Mouse (Mus musculus) MEL (cell line): ENCODE measurements around the gene Smap2. TPM values are rescaled to one million over a fixed set of nuclear protein-coding genes. Genes with fewer than 3 reads are reported as not detected.
"Not testable (repeated sequence)": the region's sequence is repeated elsewhere in the genome, so short reads cannot be mapped to it uniquely, and the experiment has no call there.

Source experiments
- DNase-seq: peaks from one replicate; pipeline ENCODE4 v3.0.0; 2011; ENCODE audit warnings: low read depth, low spot score
- H3K27ac ChIP-seq: 2 replicates; pipeline ENCODE4 v1.5.1; 2012; ENCODE audit warnings: low read depth, mild to moderate bottlenecking, control low read depth, low read length, moderate library complexity; ENCODE audit not compliant: control insufficient read depth
- H3K27me3 ChIP-seq, 2 experiments: fragments of 150-350 bp in 1 of 2; sonication (generic) in 1 of 2; 2 replicates each; pipeline ENCODE4 v1.6.1; 2012; ENCODE audit warnings: low read length in 2 of 2, mild to moderate bottlenecking in 2 of 2, improper control_type of control experiment in 1 of 2, moderate library complexity in 1 of 2; ENCODE audit not compliant: insufficient read depth in 2 of 2, control insufficient read depth in 1 of 2
- H3K36me3 ChIP-seq, 2 experiments: 2 replicates each; pipeline ENCODE4 v1.6.1; 2012 to 2014; ENCODE audit warnings: low read length in 2 of 2, improper control_type of control experiment in 1 of 2, inconsistent platforms in 1 of 2, mild to moderate bottlenecking in 1 of 2; ENCODE audit not compliant: insufficient read depth in 2 of 2, control insufficient read depth in 1 of 2
- H3K4me1 ChIP-seq, 2 experiments: fragments of 150-350 bp in 1 of 2; sonication (generic) in 1 of 2; 2 replicates each; pipeline ENCODE4 v1.6.1; 2012; ENCODE audit warnings: low read length in 2 of 2, improper control_type of control experiment in 1 of 2, mild to moderate bottlenecking in 1 of 2; ENCODE audit not compliant: insufficient read depth in 2 of 2, control insufficient read depth in 1 of 2
- H3K4me3 ChIP-seq, 2 experiments: fragments of 150-350 bp in 1 of 2; sonication (generic) in 1 of 2; 2 replicates each; pipeline ENCODE4 v1.5.1; 2012; ENCODE audit warnings: low read depth in 2 of 2, low read length in 2 of 2, mild to moderate bottlenecking in 2 of 2, moderate library complexity in 2 of 2, control low read depth in 1 of 2, improper control_type of control experiment in 1 of 2; ENCODE audit not compliant: control insufficient read depth in 1 of 2, insufficient read depth in 1 of 2
- H3K79me2 ChIP-seq: 2 replicates; pipeline ENCODE4 v1.6.1; 2012; ENCODE audit warnings: mild to moderate bottlenecking, low read length, moderate library complexity; ENCODE audit not compliant: control insufficient read depth, poor library complexity, insufficient read depth
- H3K9ac ChIP-seq: 2 replicates; pipeline ENCODE4 v1.6.1; 2012; ENCODE audit warnings: low read depth, mild to moderate bottlenecking, control low read depth, low read length, moderate library complexity; ENCODE audit not compliant: control insufficient read depth, poor library complexity, severe bottlenecking
- H3K9me3 ChIP-seq: fragments of 150-350 bp; sonication (generic); replicated peaks from 2 replicates; pipeline ENCODE4 v1.6.1; 2012; ENCODE audit warnings: mild to moderate bottlenecking, low read length, improper control_type of control experiment, moderate library complexity; ENCODE audit not compliant: insufficient read depth
- BHLHE40 ChIP-seq: IDR thresholded peaks from 2 replicates; pipeline ENCODE4 v1.6.1; 2012; ENCODE audit warnings: low read depth, mild to moderate bottlenecking, inconsistent platforms, low read length, improper control_type of control experiment, borderline replicate concordance
- CHD1 ChIP-seq: IDR thresholded peaks from 2 replicates; pipeline ENCODE4 v1.6.1; 2012; ENCODE audit warnings: low read depth, mild to moderate bottlenecking, inconsistent platforms, low read length, improper control_type of control experiment
- CTCF ChIP-seq, 3 experiments: IDR thresholded peaks in 2 of 3; conservative IDR thresholded peaks in 1 of 3; 2 replicates each; pipeline ENCODE4 v1.5.1; 2011 to 2012; ENCODE audit warnings: low read length in 3 of 3, low read depth in 2 of 3, mild to moderate bottlenecking in 2 of 3, improper control_type of control experiment in 1 of 3, inconsistent platforms in 1 of 3, mixed read lengths in 1 of 3, moderate library complexity in 1 of 3; ENCODE audit not compliant: control insufficient read depth in 1 of 3, insufficient read depth in 1 of 3, poor library complexity in 1 of 3, severe bottlenecking in 1 of 3
- ELF1 ChIP-seq: IDR thresholded peaks from 2 replicates; pipeline ENCODE4 v1.6.1; 2014; ENCODE audit warnings: low read depth, mild to moderate bottlenecking, inconsistent platforms, low read length, improper control_type of control experiment, moderate library complexity
- EP300 ChIP-seq, 2 experiments: IDR thresholded peaks; 2 replicates each; pipeline ENCODE4 v1.6.1; 2011; ENCODE audit warnings: improper control_type of control experiment in 2 of 2, low read length in 2 of 2, low read depth in 1 of 2, mild to moderate bottlenecking in 1 of 2
- GABPA ChIP-seq: IDR thresholded peaks from 2 replicates; pipeline ENCODE4 v1.6.1; 2012; ENCODE audit warnings: low read depth, mild to moderate bottlenecking, inconsistent platforms, low read length, improper control_type of control experiment, moderate library complexity
- GATA1 ChIP-seq: IDR thresholded peaks from 2 replicates; pipeline ENCODE4 v1.6.1; 2011; ENCODE audit warnings: low read depth, low read length, improper control_type of control experiment
- HCFC1 ChIP-seq: IDR thresholded peaks from 2 replicates; pipeline ENCODE4 v1.6.1; 2012; ENCODE audit warnings: low read depth, mild to moderate bottlenecking, inconsistent platforms, low read length, improper control_type of control experiment, moderate library complexity
- JUND ChIP-seq: IDR thresholded peaks from 2 replicates; pipeline ENCODE4 v1.6.1; 2011; ENCODE audit warnings: low read depth, mild to moderate bottlenecking, improper control_type of control experiment, low read length
- KAT2A ChIP-seq: conservative IDR thresholded peaks from 2 replicates; pipeline ENCODE4 v1.6.1; 2012; ENCODE audit warnings: low read depth, low read length, improper control_type of control experiment, inconsistent platforms
- MAX ChIP-seq: IDR thresholded peaks from 2 replicates; pipeline ENCODE4 v1.6.1; 2011; ENCODE audit warnings: low read length, improper control_type of control experiment
- NELFE ChIP-seq: IDR thresholded peaks from 2 replicates; pipeline ENCODE4 v1.6.1; 2011; ENCODE audit warnings: low read depth, low read length, improper control_type of control experiment
- NRF1 ChIP-seq: IDR thresholded peaks from 2 replicates; pipeline ENCODE4 v1.6.1; 2014; ENCODE audit warnings: low read depth, mild to moderate bottlenecking, inconsistent platforms, low read length, improper control_type of control experiment, moderate library complexity; ENCODE audit not compliant: poor library complexity, insufficient read depth, severe bottlenecking
- POLR2A ChIP-seq, 2 experiments: IDR thresholded peaks; 2 replicates each; pipeline ENCODE4 v1.6.1; 2011 to 2012; ENCODE audit warnings: low read length in 2 of 2, mild to moderate bottlenecking in 2 of 2, control low read depth in 1 of 2, improper control_type of control experiment in 1 of 2, low read depth in 1 of 2, moderate library complexity in 1 of 2; ENCODE audit not compliant: control insufficient read depth in 1 of 2, insufficient read depth in 1 of 2, poor library complexity in 1 of 2
- POLR2AphosphoS2 ChIP-seq: IDR thresholded peaks from 2 replicates; pipeline ENCODE4 v1.6.1; 2011; ENCODE audit warnings: low read length, improper control_type of control experiment
- POLR2AphosphoS5 ChIP-seq: IDR thresholded peaks from 2 replicates; pipeline ENCODE4 v1.6.1; 2012; ENCODE audit warnings: low read depth, borderline replicate concordance, mild to moderate bottlenecking, inconsistent platforms, low read length, moderate library complexity, mixed read lengths
- RAD21 ChIP-seq: IDR thresholded peaks from 2 replicates; pipeline ENCODE4 v1.6.1; 2011; ENCODE audit warnings: mild to moderate bottlenecking, low read depth, low read length, improper control_type of control experiment
- RCOR1 ChIP-seq: IDR thresholded peaks from 2 replicates; pipeline ENCODE4 v1.6.1; 2012; ENCODE audit warnings: low read depth, mild to moderate bottlenecking, inconsistent platforms, low read length, improper control_type of control experiment
- SIN3A ChIP-seq: IDR thresholded peaks from 2 replicates; pipeline ENCODE4 v1.6.1; 2012; ENCODE audit warnings: low read length, improper control_type of control experiment, inconsistent platforms
- SMC3 ChIP-seq: IDR thresholded peaks from 2 replicates; pipeline ENCODE4 v1.6.1; 2011; ENCODE audit warnings: low read depth, low read length, improper control_type of control experiment
- TAL1 ChIP-seq: IDR thresholded peaks from 2 replicates; pipeline ENCODE4 v1.6.1; 2012; ENCODE audit warnings: mild to moderate bottlenecking, inconsistent platforms, low read length, moderate library complexity, mixed read lengths
- TCF12 ChIP-seq: IDR thresholded peaks from 2 replicates; pipeline ENCODE4 v1.6.1; 2014; ENCODE audit warnings: low read depth, mild to moderate bottlenecking, inconsistent platforms, low read length, improper control_type of control experiment, moderate library complexity
- UBTF ChIP-seq: IDR thresholded peaks from 2 replicates; pipeline ENCODE4 v1.6.1; 2012; ENCODE audit warnings: low read depth, mild to moderate bottlenecking, inconsistent platforms, low read length, improper control_type of control experiment, moderate library complexity, borderline replicate concordance; ENCODE audit not compliant: insufficient read depth
- ZMIZ1 ChIP-seq: IDR thresholded peaks from 2 replicates; pipeline ENCODE4 v1.6.1; 2012; ENCODE audit warnings: low read depth, mild to moderate bottlenecking, inconsistent platforms, low read length, improper control_type of control experiment, moderate library complexity
- ZNF384 ChIP-seq: IDR thresholded peaks from 2 replicates; pipeline ENCODE4 v1.6.1; 2012; ENCODE audit warnings: low read depth, mild to moderate bottlenecking, inconsistent platforms, low read length, improper control_type of control experiment
- polyA plus RNA-seq, 2 experiments: library from polyadenylated mRNA; stranded (reverse) in 1 of 2; unstranded in 1 of 2; fragments of >175 nt in 1 of 2; fragments of >200 nt in 1 of 2; gene quantifications; 2 replicates each; pipeline versions ENCODE4 v1.2.1 to v1.2.4; 2012; ENCODE audit warnings: low replicate concordance in 2 of 2, low read depth in 1 of 2; ENCODE audit not compliant: insufficient read length in 2 of 2, insufficient read depth in 1 of 2, missing spikeins in 1 of 2
- total RNA-seq: library from RNA; depleted of rRNA; stranded (reverse); fragments of 300-350 nt; gene quantifications from 2 replicates; pipeline ENCODE4 v1.2.3, GENCODE M21; 2012; rRNA removed

Gene Smap2
- total RNA-seq (33.8 and 36.5 TPM in 2 replicates), polyA plus RNA-seq (100 to 1,000 TPM in 1 of 2 experiments, 10 to 100 TPM in 1; 83.5 to 118 TPM)

DNA sequence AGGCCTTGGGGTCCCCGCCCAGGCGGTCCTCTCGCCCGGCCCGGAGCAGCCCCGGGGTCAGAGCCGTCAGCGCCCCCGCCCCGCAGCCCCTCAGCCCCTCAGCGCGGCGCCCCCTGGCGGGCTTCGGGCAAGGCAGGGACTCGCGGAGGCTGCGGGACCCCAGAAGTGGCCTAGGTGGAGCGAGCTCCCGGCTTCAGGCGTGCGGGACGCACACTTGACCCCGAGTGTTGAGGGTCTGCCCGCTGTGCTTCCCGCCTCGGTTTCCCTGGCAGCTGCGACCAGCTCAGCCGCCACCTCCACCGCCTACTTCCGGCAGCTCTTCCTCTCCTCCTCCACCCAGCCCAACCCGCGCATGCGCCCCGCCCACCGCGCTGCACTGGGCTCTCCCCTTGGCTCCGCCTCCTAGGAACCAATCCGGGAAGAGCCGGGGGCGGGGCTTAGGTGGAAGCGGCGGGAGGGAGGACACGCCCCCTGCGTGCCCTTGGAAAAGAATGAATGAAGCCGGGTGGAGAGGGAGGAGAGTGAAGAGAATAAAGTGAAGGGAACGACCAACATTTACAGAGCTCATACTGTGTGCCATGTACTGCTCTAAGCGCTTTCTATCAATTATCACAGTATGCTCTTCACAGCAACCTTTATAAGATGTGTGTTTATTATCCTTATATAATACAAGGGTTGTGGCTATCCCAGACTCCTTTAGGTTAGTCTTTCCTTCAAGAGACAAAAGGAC is at the start of gene Smap2:
TSS of gene Smap2 (minus strand) at position 320 of the 730 bp plus-strand sequence.
- peaks cover 34% of the 10 kb centered on the region for H3K79me2 ChIP-seq
- peak within 1 kb of the TSS; percentile 91 for H3K9ac ChIP-seq
- peaks cover 9 to 39% of the 10 kb centered on the region in 2 experiments for H3K4me1 ChIP-seq
- peak within 1 kb of the TSS; percentile 80 to 94 for H3K4me3 ChIP-seq
- peaks cover 0 to 41% of the 10 kb centered on the region in 2 experiments; a peak in 2 of 4 replicates for H3K36me3 ChIP-seq
- H3K27ac ChIP-seq = peak within 1 kb of the TSS; percentile 83
- no peaks in the 10 kb centered on the region for H3K9me3 ChIP-seq
- TF ChIP-seq CTCF (IDR thresholded peaks at IDR 0.05 in 2 of 3, conservative IDR thresholded peaks at IDR 0.05 in 1 of 3; ENCODE audit: control insufficient read depth in 1 of 3, insufficient read depth in 1 of 3, low read depth in 2 of 3, low read length in 3 of 3, poor library complexity in 1 of 3, severe bottlenecking in 1 of 3) (peak; percentile 52 to 77 (median 57)), RAD21 (no peak), MAX (peak; percentile 67), HCFC1 (peak; percentile 69), TAL1 (no peak), NELFE (peak; percentile 79), GATA1 (no peak), ELF1 (peak; percentile 86), KAT2A (no peak), ZMIZ1 (peak; percentile 70; the same call in 1 of the 2 replicates), TCF12 (peak; percentile 21; the same call in 1 of the 2 replicates), NRF1 (peak; percentile 99), POLR2A (IDR thresholded peaks at IDR 0.05; ENCODE audit: control insufficient read depth in 1 of 2, insufficient read depth in 1 of 2, low read depth in 1 of 2, low read length in 2 of 2, poor library complexity in 1 of 2) (peak; percentile 49 to 83; a peak in 3 of 4 replicates), SIN3A (no peak; the same call in none of the 2 replicates), POLR2AphosphoS2 (peak; percentile 65; the same call in 1 of the 2 replicates)
- peak; percentile 97 for DNase-seq
- no peaks in the 10 kb centered on the region for H3K27me3 ChIP-seq

DNA sequence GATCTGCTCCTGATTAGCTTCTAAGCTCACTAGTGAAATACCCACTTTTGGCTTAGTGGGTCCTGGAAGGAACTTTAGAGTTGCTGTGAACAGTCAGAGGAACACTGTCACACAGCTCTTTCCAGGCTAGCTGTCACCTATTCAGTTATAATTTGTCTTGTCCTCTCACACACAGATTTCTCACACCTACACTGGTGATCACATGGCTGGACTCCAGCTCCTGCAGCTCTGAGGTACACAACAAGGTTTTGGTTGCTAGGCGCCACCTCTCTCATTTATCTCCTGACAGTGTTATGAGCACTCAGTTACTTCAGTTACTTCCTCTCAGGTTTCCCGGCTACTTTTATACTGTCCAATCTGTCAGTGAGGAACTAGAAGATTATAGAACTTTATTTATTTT is 48.3 kb upstream of the Smap2 start:
- Histone ChIP-seq H3K4me3 (no peak overlapping the region), H3K4me1 (no peaks in the 10 kb centered on the region), H3K9ac (no peak overlapping the region), H3K9me3 (no peaks in the 10 kb centered on the region), H3K27ac (no peak overlapping the region), H3K79me2 (no peaks in the 10 kb centered on the region), H3K27me3 (no peaks in the 10 kb centered on the region), H3K36me3 (peaks cover 0 to 8% of the 10 kb centered on the region in 2 experiments)
- TF ChIP-seq ZNF384 (no peak), TAL1 (no peak), RCOR1 (no peak), POLR2AphosphoS5 (no peak), BHLHE40 (no peak), TCF12 (no peak), GABPA (no peak), CHD1 (no peak), ELF1 (no peak), UBTF (no peak), SMC3 (no peak), JUND (no peak), EP300 (IDR thresholded peaks at IDR 0.05; ENCODE audit: low read depth in 1 of 2, low read length in 2 of 2) (no peak), KAT2A (no peak)
- DNase-seq = peak; percentile 30

DNA sequence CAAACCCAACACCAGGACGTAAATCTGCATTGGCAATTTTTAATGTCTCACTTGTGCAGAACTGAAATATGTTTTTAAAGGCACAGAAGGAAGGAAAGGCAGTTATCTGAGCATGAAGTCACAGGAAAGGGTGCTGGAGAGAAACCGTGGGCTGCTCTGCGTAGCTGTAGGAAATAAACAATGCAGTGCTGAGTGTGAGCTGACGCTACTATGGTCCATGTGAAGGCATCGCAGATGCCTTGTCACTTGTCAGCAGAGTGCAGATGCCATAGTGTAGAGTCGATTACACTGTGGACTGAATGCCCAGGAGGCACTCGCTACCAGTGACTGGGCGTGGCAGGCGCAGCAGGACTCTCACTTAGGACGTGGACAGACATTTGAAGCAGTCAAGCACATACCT is 42.2 kb upstream of the Smap2 start:
- not testable (repeated sequence) for H3K4me1 ChIP-seq, DNase-seq, H3K27ac ChIP-seq, H3K27me3 ChIP-seq, H3K79me2 ChIP-seq, H3K4me3 ChIP-seq, H3K9me3 ChIP-seq, H3K36me3 ChIP-seq, H3K9ac ChIP-seq
